ENCODE assay signal across 8 mouse cellular contexts in genomic region chr4:136835621-136836386, GRCm38 (mm10). TPM values are rescaled to one million over a fixed set of nuclear protein-coding genes. Genes with fewer than 3 reads are reported as not detected.
DNase-seq lines count a peak whose midpoint lies in the region; ATAC-seq lines count a peak whose summit lies in the region.

Gene Ephb2 (minus strand): TSS chr4:136835988.

- H3K27ac ChIP-seq in intestine, embryonic 15.5 days, result peak within 1 kb of the TSS; percentile 87

- H3K36me3 ChIP-seq in intestine, embryonic 15.5 days, result no peaks in the 10 kb centered on the region

- no peaks in the 10 kb centered on the region for H3K9me3 ChIP-seq in intestine, embryonic 15.5 days

- peak within 1 kb of the TSS; percentile 98 for H3K4me2 ChIP-seq in intestine, embryonic 15.5 days (replicated peaks)

- intact Hi-C loops in left cerebral cortex, postnatal 10 days (cut with DNase I), result loop anchor here (5.0 to 10.0 kb wide), 2 partner anchors 49 to 91 kb away; no protein-coding TSS in a partner anchor

- WGBS in intestine, embryonic 15.5 days, result under 1% methylated on average over 84 of the region's 88 CpGs

- ATAC-seq in intestine, embryonic 15.5 days, result peak; percentile 85
- peak; percentile 77 for ATAC-seq in megakaryocyte-erythroid progenitor cell, adult 5-6 weeks (replicated peaks; ENCODE audit: low FRiP score, low TSS enrichment, poor library complexity, severe bottlenecking)
- no peak for ATAC-seq in inflammation-experienced regulatory T-cells, adult 6 months

- peak; percentile 58 for DNase-seq in adrenal gland, adult 8-10 months
- DNase-seq in embryo, embryonic 11.5 days (ENCODE audit: low read depth, low spot score), result peak; percentile 62
- no peak for DNase-seq in gonadal fat pad, adult 2 months (ENCODE audit: low read depth)
- peak; percentile 65 to 80 for DNase-seq in left cerebral cortex, postnatal 10 days (ENCODE audit: extremely low spot score in 1 of 2, low spot score in 2 of 2)
- peak; percentile 83 for DNase-seq in right cerebral cortex, postnatal 25 days

- H3K4me3 ChIP-seq in intestine, embryonic 15.5 days (replicated peaks), result peak within 1 kb of the TSS; percentile 86

- peak within 1 kb of the TSS; percentile 81 for H3K9ac ChIP-seq in intestine, embryonic 15.5 days

- H3K27me3 ChIP-seq in intestine, embryonic 15.5 days (replicated peaks), result 0 out of 2 replicates have a peak, but pooled peaks cover 2% of the 10 kb centered on the region

- H3K4me1 ChIP-seq in intestine, embryonic 15.5 days (replicated peaks), result peaks cover 70% of the 10 kb centered on the region

RNA-seq across cellular contexts. Expression of gene Ephb2, which starts in this region (rescaled TPM):
- 10 to 100 TPM; 20.6 to 36.8 (median 29.4) TPM for total RNA-seq in adrenal gland, adult 8-10 months (2022)
- polyA plus RNA-seq in gonadal fat pad, adult 2 months (2012; rRNA removed), result 14.4 and 20.6 TPM in 2 replicates
- polyA plus RNA-seq in intestine, embryonic 15.5 days (2015; fragmentation: Nextera tagmentation; extraction: Ambion mirVana), result 8.2 and 8.9 TPM in 2 replicates
- total RNA-seq in left cerebral cortex, postnatal 10 days (2021), result 10 to 100 TPM; 45.5 to 46.0 TPM
- total RNA-seq in megakaryocyte-erythroid progenitor cell, adult 5-6 weeks (2014; fragmentation: Nextera tagmentation), result not detected in 2 replicates
- 0.56 TPM in 1 of 2 replicates, not detected in the other for total RNA-seq in megakaryocyte-erythroid progenitor cell, adult 5-6 weeks (2017)
- under 1 TPM in 1 of 3 experiments, not detected in 2; 0.05 TPM for polyA plus RNA-seq in inflammation-experienced regulatory T-cells, adult 6 months (2017; shearing (Covaris generic))

Comparison
In these comparisons a context has a peak if more than half of its experiments do, and no peak if none do; other contexts are left out.
1. RNA of gene Ephb2 (total RNA-seq): 45.5 to 46.0 TPM in left cerebral cortex, postnatal 10 days and 20.6 to 36.8 TPM in adrenal gland, adult 8-10 months; 0.56 TPM in megakaryocyte-erythroid progenitor cell, adult 5-6 weeks; every median in the first group is over 10 times any median in the second.
2. Peak in ATAC-seq in megakaryocyte-erythroid progenitor cell, adult 5-6 weeks; RNA of the gene not detected or under 1 TPM.